Mouse (Mus musculus) embryonic facial prominence, embryonic 11.5 days (tissue): Measurements from ENCODE around the gene Plac9a. TPM values are rescaled to one million over a fixed set of nuclear protein-coding genes. Genes with fewer than 3 reads are reported as not detected.
"Not testable (repeated sequence)": the region's sequence is repeated elsewhere in the genome, so short reads cannot be mapped to it uniquely, and the experiment has no call there.

Source experiments
- ATAC-seq: fragments of 200-750 bp; cut with Nextera tagmentation; replicated peaks from 2 replicates; pipeline ENCODE4 v1.8.0; 2017; ENCODE audit warnings: low read depth; ENCODE audit not compliant: insufficient number of reproducible peaks, low FRiP score, low TSS enrichment
- DNase-seq: peaks from one replicate; pipeline ENCODE4 v3.0.0-alpha.2; 2015; ENCODE audit warnings: low spot score
- H3K27ac ChIP-seq: fragments of 300-500 bp; sonication (generic); replicated peaks from 2 replicates; pipeline ENCODE4 v1.5.1; 2014; ENCODE audit warnings: mild to moderate bottlenecking, low read depth, low read length, control low read depth
- H3K27me3 ChIP-seq: fragments of 300-500 bp; sonication (generic); 2 replicates; pipeline ENCODE4 v1.6.1; 2014; ENCODE audit warnings: mild to moderate bottlenecking, low read length, moderate library complexity, mixed read lengths; ENCODE audit not compliant: control insufficient read depth, insufficient read depth
- H3K36me3 ChIP-seq: fragments of 300-500 bp; sonication (generic); replicated peaks from 2 replicates; pipeline ENCODE4 v1.6.1; 2014; ENCODE audit warnings: low read depth, mild to moderate bottlenecking, low read length, moderate library complexity, mixed read lengths; ENCODE audit not compliant: control insufficient read depth, insufficient read depth
- H3K4me1 ChIP-seq: fragments of 300-500 bp; sonication (generic); 2 replicates; pipeline ENCODE4 v1.6.1; 2014; ENCODE audit warnings: low read length, mixed read lengths; ENCODE audit not compliant: control insufficient read depth, insufficient read depth
- H3K4me2 ChIP-seq: fragments of 300-500 bp; sonication (generic); 2 replicates; pipeline ENCODE4 v1.6.1; 2014; ENCODE audit warnings: low read depth, mild to moderate bottlenecking, control low read depth, low read length, moderate library complexity
- H3K4me3 ChIP-seq: fragments of 300-500 bp; sonication (generic); 2 replicates; pipeline ENCODE4 v1.5.1; 2014; ENCODE audit warnings: low read depth, low read length, control low read depth
- H3K9ac ChIP-seq: fragments of 300-500 bp; sonication (generic); replicated peaks from 2 replicates; pipeline ENCODE4 v1.6.1; 2014; ENCODE audit warnings: mild to moderate bottlenecking, control low read depth, low read length
- H3K9me3 ChIP-seq: fragments of 300-500 bp; sonication (generic); replicated peaks from 2 replicates; pipeline ENCODE4 v1.6.1; 2016; ENCODE audit warnings: mild to moderate bottlenecking, low read length, inconsistent platforms, mixed read lengths; ENCODE audit not compliant: control insufficient read depth
- WGBS: fragments of 180-500 bp; shearing (Covaris S2); extraction: QIAGEN DNeasy Blood & Tissue Kit; methylation state at CpG from one replicate; pipeline ENCODE4 v1.1.7; 2014; 5-methylcytosine and 5-hydroxymethylcytosine counted together
- polyA plus RNA-seq: library from polyadenylated mRNA; unstranded; fragments of >200 nt; fragmentation: Nextera tagmentation; extraction: Ambion mirVana; gene quantifications from 2 replicates; pipeline ENCODE4 v1.2.1, GENCODE M21; 2014

Plac9a gene
- polyA plus RNA-seq, 1 experiment from 2014 or later: not detected

DNA sequence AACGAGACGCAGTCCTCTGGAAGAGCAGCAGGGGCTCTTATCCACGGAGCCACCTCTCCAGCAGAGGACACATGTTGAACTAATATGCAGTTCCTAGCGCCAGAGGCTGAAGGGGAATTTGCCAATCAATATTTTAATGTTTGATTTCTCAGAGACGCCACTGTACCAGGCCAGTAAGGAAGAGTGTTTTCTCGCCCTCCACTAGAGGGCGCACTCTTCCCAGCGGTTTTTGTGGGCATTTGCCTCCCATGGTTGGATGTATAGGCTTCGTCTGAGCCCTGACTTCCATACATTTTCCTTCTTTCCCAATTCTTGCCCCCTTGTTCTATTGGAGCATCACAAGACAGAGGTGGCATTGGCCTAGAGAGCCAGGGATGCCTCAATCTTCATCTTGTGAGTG is 4.4 kb upstream of the Plac9a start:
- not testable (repeated sequence) for H3K27ac ChIP-seq, H3K4me3 ChIP-seq, H3K9ac ChIP-seq, H3K27me3 ChIP-seq, H3K4me1 ChIP-seq, H3K9me3 ChIP-seq, ATAC-seq, H3K36me3 ChIP-seq, DNase-seq, H3K4me2 ChIP-seq
- WGBS: no CpG with 5 or more reads among the region's 9 CpGs

DNA sequence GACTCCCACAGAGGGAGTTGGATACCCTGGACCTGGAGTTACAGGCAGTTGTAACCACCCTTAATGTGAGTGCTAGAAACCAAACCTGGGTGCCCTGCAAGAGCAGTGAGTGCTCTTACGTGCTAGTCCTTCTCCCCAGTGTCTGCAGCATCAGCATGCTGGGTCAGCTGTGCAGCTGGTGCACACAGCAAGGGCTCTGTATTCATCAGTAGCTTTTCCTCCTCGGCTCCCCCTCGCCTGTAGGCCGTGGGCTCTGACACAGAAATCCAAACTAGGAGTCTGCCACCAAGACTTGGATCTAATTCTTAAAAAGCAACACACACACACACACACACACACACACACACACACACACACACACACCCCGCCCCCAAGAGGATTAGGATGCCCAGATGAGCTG is 2.3 kb upstream of the Plac9a start:
- H3K4me2 ChIP-seq, H3K36me3 ChIP-seq, H3K27me3 ChIP-seq, H3K4me3 ChIP-seq, H3K27ac ChIP-seq, ATAC-seq, DNase-seq, H3K4me1 ChIP-seq, H3K9ac ChIP-seq, H3K9me3 ChIP-seq: not testable (repeated sequence)
- WGBS: 50% methylated on average over 1 of the region's 5 CpGs

GRCm38 (mm10) chr14:25895686-25896085 is 7.2 kb downstream of the Plac9a start:
- H3K27me3 ChIP-seq, H3K4me1 ChIP-seq, H3K36me3 ChIP-seq: not testable (repeated sequence)

DNA sequence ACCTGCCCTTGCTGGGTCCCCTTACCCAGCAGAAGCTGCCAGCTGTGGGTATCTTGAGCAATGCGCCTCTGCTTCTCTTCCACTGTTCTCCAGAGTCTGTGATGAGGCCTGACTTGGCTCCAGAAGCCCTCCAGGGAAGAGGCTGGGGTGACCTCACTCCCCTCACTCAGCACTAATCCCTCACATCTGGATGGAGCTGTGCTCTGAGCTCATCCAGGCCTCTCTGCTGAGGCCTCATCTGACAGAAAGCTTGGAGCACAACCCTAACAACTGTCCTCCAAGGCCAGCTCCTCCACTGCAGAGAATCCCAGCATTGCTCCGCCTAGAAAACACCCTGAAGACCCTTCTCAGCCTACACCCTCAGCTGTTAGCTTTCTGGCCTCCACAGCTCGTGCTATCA is 8.3 kb downstream of the Plac9a start:
- not testable (repeated sequence) for ATAC-seq, H3K9me3 ChIP-seq, H3K27me3 ChIP-seq, H3K36me3 ChIP-seq, DNase-seq, H3K4me3 ChIP-seq, H3K4me1 ChIP-seq, H3K4me2 ChIP-seq, H3K27ac ChIP-seq, H3K9ac ChIP-seq
- no CpG with 5 or more reads among the region's 3 CpGs for WGBS

More at GRCm38 (mm10) chr14:25895686-25896085, 7.2 kb downstream of the Plac9a start:
- not testable (repeated sequence) for ATAC-seq, H3K9ac ChIP-seq, H3K4me2 ChIP-seq, DNase-seq, H3K9me3 ChIP-seq, H3K4me3 ChIP-seq, H3K27ac ChIP-seq
- WGBS: no CpG with 5 or more reads among the region's 7 CpGs

DNA sequence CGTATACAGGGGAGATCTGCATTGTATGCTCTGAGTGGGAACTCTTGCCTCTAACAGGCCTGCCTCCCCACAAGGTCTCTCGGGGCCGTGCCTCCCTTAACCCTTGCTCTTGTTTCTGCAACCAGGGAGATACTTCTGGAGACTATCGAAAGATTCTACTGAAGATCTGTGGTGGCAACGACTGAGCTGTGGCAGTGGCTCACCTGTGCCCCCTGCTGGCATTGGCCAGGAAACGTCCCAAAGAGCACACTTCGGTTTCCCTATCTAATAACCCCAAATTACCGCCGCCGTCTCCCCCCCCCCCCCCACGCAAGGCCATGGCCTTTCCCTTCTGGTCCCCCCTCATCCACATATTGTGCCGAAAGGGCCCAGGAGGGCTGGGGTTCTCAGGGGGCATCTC is 17.0 kb downstream of the Plac9a start:
- not testable (repeated sequence) for H3K4me1 ChIP-seq, ATAC-seq, H3K9me3 ChIP-seq, H3K9ac ChIP-seq, H3K27ac ChIP-seq, H3K27me3 ChIP-seq, H3K4me2 ChIP-seq, H3K36me3 ChIP-seq, H3K4me3 ChIP-seq, DNase-seq
- no CpG with 5 or more reads among the region's 12 CpGs for WGBS

DNA sequence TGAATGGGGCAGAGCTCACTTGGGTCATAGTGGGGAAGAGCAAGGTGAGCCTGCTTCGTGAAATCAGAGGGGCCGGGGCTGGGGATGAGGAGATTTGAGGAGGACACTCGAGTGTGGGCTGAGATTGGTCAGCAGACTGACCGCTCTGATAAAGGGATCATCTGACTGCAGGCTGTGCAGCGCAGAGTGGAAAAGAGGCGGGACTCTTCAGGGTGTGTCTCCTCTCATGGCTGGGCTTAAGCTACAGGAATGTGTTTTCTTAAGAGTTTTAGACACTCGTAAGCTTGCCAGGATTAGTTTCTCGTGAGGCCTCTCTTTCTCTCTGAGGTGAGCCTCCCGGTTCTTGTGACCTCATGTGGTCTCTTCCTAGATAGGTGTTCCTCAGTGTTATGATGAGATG is 21.1 kb downstream of the Plac9a start:
- H3K9ac ChIP-seq, H3K36me3 ChIP-seq, DNase-seq, H3K27ac ChIP-seq, H3K4me3 ChIP-seq, H3K4me1 ChIP-seq, H3K4me2 ChIP-seq, ATAC-seq, H3K27me3 ChIP-seq, H3K9me3 ChIP-seq: not testable (repeated sequence)
- WGBS: no CpG with 5 or more reads among the region's 9 CpGs

GRCm38 (mm10) chr14:25876640-25877039 is 26.3 kb downstream of the Plac9a start:
- ATAC-seq, H3K4me1 ChIP-seq, H3K9ac ChIP-seq, H3K9me3 ChIP-seq, H3K36me3 ChIP-seq, H3K27me3 ChIP-seq, H3K27ac ChIP-seq, H3K4me2 ChIP-seq, DNase-seq, H3K4me3 ChIP-seq: not testable (repeated sequence)
- no CpG with 5 or more reads among the region's 7 CpGs for WGBS

- 83% methylated on average over 8 of the region's 8 CpGs for WGBS
- no peaks in the 10 kb centered on the region for H3K9me3 ChIP-seq
- ATAC-seq (no peak), DNase-seq (no peak)
- no peaks in the 10 kb centered on the region for H3K27me3 ChIP-seq
- no peak overlapping the region for H3K4me3 ChIP-seq
- no peaks in the 10 kb centered on the region for H3K4me1 ChIP-seq
- no peak overlapping the region for H3K27ac ChIP-seq
- no peaks in the 10 kb centered on the region for H3K36me3 ChIP-seq
- H3K9ac ChIP-seq: no peak overlapping the region
- H3K4me2 ChIP-seq: no peak overlapping the region
Measured at GRCm38 (mm10) chr14:25872461-25873415, 30.2 kb downstream of the Plac9a start.
